Mouse (Mus musculus): ENCODE data around the gene Fam104a.

GRCm38 (mm10) chr11:113661835-113662351, 22.1 kb downstream of the Fam104a start:
- TF ChIP-seq POLR2A (IDR thresholded peaks at IDR 0.05; ENCODE audit: insufficient read depth, low read depth, low read length) (no peak), CTCF (IDR thresholded peaks at IDR 0.05; ENCODE audit: insufficient read depth, low read depth, low read length) (no peak)

Measured in olfactory bulb, adult 2 months (tissue).